Mouse (Mus musculus): ENCODE measurements around the gene Irs4. TPM values are rescaled to one million over a fixed set of nuclear protein-coding genes. Genes with fewer than 3 reads are reported as not detected.

Gene Irs4
- total RNA-seq (2021) (not detected), polyA plus RNA-seq (2012; rRNA removed) (0.01 TPM in 1 of 2 replicates, not detected in the other)
- long read RNA-seq = 0 reads

DNA sequence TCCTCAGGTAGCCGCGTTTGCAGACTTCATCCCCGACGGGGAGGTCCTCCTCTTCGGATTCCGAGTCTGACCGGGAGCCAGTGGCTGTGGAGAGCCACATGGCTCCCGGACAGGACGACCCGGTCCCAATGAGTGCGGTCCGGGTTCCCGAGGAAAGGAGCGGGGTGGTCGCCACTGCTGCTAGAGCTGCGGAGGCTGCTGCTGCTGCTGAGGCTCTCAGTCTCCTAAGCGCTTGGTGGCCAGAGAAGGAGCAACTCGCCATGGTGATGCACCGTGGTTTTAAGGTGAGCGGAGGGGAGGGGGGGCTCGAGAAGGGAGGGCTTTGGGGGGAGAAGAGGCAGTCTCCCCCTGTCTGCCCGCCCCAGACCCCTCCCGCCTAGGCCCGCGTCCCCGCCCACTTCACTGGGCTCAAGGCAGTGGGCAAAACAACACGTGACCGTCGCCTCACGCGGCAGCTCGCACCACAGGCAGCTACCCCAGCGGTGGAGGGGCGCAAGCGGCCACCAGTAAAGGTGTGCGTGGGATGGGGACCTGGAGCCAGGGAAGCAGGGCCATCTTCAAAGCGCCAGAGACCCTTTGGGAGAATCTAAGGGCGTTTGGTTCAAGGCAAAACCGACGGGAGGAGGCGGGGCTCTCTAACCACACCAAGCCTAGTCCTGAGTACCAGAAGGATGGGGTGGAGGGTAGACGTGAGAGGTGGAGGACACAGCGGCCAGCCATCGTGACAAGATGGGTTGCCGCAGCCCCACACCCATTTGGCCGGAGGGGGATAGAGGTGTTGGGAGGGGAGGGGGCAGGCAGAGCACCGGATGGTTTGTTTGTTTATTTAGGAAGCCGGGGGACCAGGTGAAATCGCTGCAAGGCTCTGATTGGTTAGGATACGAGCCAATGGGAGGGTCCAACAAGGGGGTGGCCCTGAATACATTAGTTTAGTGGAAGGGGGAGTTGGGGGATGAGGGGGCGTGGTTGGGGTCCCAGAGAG, at the start of gene Irs4:
Gene Irs4 (minus strand): TSS at position 327 of the 982 bp plus-strand sequence.
- no peak for DNase-seq

DNA sequence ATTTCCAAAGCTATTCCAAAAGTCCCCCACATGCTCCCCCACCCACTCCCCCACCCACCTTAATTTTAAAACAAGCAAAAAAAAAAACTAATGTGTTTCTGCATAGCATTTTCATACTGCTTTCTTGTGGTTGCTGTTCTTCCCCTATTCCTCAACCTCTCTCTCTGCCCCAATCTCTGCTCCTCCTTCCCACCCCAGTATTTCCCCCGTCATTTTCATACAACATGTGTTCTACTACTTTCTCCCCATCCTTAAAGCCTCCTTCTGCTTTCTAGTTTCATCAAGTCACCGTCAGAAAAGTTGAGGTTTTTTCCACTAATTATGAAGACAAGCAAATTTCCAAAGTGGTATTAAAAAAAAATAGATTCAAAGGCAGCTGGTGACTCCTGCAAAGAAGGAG, 25.3 kb upstream of the Irs4 start:
- no peak for DNase-seq

DNA sequence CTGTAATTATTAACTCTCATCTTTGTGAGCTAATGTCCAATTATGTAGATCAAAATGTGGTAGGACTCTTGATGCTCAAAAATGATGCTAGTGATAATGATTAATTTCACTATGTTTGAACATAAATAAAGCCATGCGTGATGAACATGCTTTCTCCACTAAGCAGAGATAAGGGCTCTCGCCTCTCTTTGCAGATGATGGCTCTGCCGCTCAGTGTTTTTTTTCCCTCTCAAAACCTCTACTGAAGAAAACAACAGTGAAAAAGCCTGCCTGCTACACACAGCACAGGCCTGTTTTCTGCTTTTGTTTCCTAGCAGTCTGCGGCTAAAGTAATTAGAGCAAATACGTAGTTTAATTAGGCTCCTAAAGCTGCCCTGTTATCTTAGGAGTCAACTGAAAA, 4.5 kb upstream of the Irs4 start:
- no peak for DNase-seq

DNA sequence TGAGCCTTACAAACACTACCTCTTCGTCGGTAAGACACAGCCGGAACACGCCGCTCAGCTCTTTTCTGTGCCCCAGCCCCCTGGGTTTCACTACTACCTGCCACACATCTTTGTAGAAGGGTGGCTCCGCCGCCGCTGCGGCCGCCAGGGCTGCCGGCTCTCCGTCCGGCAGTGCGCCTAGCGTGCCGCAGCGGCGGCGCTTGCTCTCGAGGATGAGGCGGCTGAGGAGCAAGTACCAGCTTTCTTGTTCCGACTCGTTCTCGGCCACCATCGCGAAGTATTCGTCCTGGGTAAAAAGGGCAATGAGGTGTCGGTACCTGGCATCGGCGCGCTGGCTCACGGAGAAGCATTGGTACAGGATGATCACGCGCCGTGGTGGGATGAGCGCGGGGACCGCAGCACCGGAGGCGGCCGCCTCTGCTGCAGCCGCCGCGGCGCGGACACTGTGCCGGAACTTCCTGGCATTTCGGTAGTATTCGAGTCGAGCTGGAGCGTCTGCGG, 622 bp downstream of the Irs4 start:
- no peak for DNase-seq

DNA sequence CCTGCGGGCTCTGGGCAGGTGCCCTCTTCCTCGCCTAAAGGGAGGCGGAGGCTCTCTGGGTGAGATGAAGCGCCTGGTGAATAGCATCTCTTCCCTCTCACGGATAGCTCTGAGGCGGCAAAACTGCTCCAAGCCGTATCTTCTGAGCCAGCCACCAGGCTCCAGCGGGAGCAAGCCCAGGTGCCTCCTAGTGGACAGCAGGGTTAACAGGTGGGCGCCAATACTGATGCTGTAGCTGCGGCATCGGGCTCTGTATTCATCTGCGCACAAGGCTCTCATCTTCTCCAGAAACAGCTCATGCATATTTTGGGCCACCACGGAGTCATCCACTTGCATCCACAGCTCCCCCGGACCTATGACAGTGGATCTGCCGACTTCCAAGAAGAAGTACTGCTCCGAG, 1.1 kb downstream of the Irs4 start:
- DNase-seq = no peak

DNA sequence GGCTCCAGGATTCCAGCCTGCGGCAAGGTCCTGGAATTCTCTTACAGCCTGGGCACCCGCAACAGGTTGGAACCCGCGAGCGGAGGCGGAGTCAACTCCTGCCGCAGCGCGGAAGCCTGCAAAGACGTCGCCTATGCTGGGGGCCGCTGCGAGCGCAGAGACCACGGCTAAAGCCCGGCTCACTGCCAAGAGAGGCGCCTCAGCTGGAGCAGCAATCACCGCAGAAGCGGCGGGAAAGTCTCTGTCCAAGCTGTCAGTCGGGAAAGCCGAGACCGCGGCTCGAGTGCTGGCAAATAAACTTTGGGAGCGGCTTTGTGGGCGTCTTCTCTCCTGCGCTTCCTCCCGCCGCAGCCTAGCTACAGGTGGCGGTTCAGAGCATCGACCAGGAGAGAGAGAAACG, 3.3 kb downstream of the Irs4 start:
- no peak for DNase-seq

Other genes starting within 250 kb of the Irs4 start
- 10 to 100 TPM in 1 of 2 experiments, 1 to 10 TPM in 1; 6.7 to 12.4 TPM for gene Col4a5, start 249.9 kb downstream of the Irs4 start, total RNA-seq (2021)
- gene Col4a5, start 249.9 kb downstream of the Irs4 start, polyA plus RNA-seq (2012; rRNA removed) = 3.9 and 4.7 TPM in 2 replicates
- gene Gm15294, start 150.0 kb upstream of the Irs4 start, total RNA-seq (2021) = not detected
- gene Gm15294, start 150.0 kb upstream of the Irs4 start, polyA plus RNA-seq (2012; rRNA removed) = not detected in 2 replicates